Mouse (Mus musculus) midbrain, embryonic 16.5 days (tissue): ENCODE results near the gene Cyp20a1. TPM values are rescaled to one million over a fixed set of nuclear protein-coding genes. Genes with fewer than 3 reads are reported as not detected.

Experiments used
- ATAC-seq: fragments of 200-750 bp; cut with Nextera tagmentation; 2 replicates; pipeline ENCODE4 v1.8.0; 2017; ENCODE audit warnings: moderate TSS enrichment
- H3K27ac ChIP-seq: fragments of 300-500 bp; sonication (generic); 2 replicates; pipeline ENCODE4 v1.5.1; 2014; ENCODE audit warnings: mild to moderate bottlenecking, low read length, mixed read lengths
- H3K27me3 ChIP-seq: fragments of 300-500 bp; sonication (generic); 2 replicates; pipeline ENCODE4 v1.6.1; 2014; ENCODE audit warnings: low read depth, low read length, mixed read lengths; ENCODE audit not compliant: control insufficient read depth, insufficient read depth
- H3K36me3 ChIP-seq: fragments of 300-500 bp; sonication (generic); 2 replicates; pipeline ENCODE4 v1.6.1; 2014; ENCODE audit warnings: mild to moderate bottlenecking, low read length, moderate library complexity, mixed read lengths; ENCODE audit not compliant: control insufficient read depth, insufficient read depth
- H3K4me1 ChIP-seq: fragments of 300-500 bp; sonication (generic); 2 replicates; pipeline ENCODE4 v1.6.1; 2014; ENCODE audit warnings: mild to moderate bottlenecking, low read length, mixed read lengths; ENCODE audit not compliant: control insufficient read depth, insufficient read depth
- H3K4me2 ChIP-seq: fragments of 300-500 bp; sonication (generic); 2 replicates; pipeline ENCODE4 v1.6.1; 2014; ENCODE audit warnings: mild to moderate bottlenecking, low read length, mixed read lengths
- H3K4me3 ChIP-seq: fragments of 300-500 bp; sonication (generic); 2 replicates; pipeline ENCODE4 v1.5.1; 2014; ENCODE audit warnings: low read depth, mild to moderate bottlenecking, low read length, moderate library complexity, mixed read lengths
- H3K9ac ChIP-seq: fragments of 300-500 bp; sonication (generic); 2 replicates; pipeline ENCODE4 v1.6.1; 2014; ENCODE audit warnings: low read depth, low read length, mixed read lengths
- H3K9me3 ChIP-seq: fragments of 300-500 bp; sonication (generic); replicated peaks from 2 replicates; pipeline ENCODE4 v1.6.1; 2014; ENCODE audit warnings: mild to moderate bottlenecking, low read length, mixed read lengths; ENCODE audit not compliant: control insufficient read depth, poor library complexity, severe bottlenecking
- WGBS: fragments of 180-500 bp; shearing (Covaris S2); extraction: QIAGEN DNeasy Blood & Tissue Kit; methylation state at CpG from one replicate; pipeline ENCODE4 v1.1.7; 2014; 5-methylcytosine and 5-hydroxymethylcytosine counted together
- polyA plus RNA-seq: library from polyadenylated mRNA; unstranded; fragments of >200 nt; fragmentation: Nextera tagmentation; extraction: Ambion mirVana; gene quantifications from 2 replicates; pipeline ENCODE4 v1.2.1, GENCODE M21; 2015

The Cyp20a1 gene
- 7.3 and 10.5 TPM in 2 replicates for polyA plus RNA-seq

DNA sequence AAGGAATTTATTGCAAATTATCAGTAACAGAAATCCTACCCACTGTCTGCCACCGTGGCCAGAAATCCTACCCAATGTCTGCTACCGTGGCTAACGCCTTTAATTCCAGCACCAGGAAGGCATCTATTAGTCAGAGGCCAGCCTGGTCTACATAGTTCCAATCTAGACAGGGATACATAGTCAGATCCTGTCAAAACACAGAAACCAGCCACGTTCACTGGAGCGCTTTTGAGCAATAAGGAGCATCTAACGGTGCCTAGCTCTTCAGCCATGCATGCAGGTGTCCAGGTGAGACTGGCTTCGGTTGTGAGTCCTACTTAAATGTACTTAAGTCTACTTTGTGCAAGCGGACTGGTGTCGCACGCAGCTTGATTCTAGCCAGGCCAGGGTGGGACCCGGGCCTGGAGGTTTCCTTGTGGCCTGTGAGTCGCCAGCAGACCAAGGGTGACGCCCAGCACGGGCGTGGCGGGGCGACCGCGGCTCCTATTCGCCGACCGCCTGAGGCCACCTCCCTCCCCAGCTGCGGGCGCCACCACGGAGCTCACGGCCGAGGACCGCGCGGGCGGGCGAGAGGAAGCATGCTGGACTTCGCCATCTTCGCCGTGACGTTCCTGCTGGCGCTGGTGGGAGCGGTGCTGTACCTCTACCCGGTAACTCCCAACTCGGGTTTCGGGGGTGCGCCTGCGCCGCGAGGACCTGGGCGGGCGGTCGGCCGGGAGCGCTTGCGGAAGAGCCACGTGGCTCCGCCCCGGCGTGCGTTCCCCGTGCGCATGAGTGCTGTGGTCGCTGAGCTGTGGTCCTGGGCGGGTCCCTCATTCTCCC is at the start of gene Cyp20a1:
Cyp20a1 (plus strand) TSS at position 516 of the 822 bp plus-strand sequence.
- Histone ChIP-seq H3K4me3 (peak within 1 kb of the TSS; percentile 66), H3K36me3 (peaks cover 6% of the 10 kb centered on the region; the same call in 1 of the 2 replicates), H3K4me2 (peak within 1 kb of the TSS; percentile 82), H3K9ac (peak within 1 kb of the TSS; percentile 73), H3K4me1 (peaks cover 8% of the 10 kb centered on the region), H3K27me3 (no peaks in the 10 kb centered on the region), H3K9me3 (no peaks in the 10 kb centered on the region), H3K27ac (peak within 1 kb of the TSS; percentile 89)
- ATAC-seq, result peak; percentile 99
- 1% methylated on average over 56 of the region's 60 CpGs for WGBS

DNA sequence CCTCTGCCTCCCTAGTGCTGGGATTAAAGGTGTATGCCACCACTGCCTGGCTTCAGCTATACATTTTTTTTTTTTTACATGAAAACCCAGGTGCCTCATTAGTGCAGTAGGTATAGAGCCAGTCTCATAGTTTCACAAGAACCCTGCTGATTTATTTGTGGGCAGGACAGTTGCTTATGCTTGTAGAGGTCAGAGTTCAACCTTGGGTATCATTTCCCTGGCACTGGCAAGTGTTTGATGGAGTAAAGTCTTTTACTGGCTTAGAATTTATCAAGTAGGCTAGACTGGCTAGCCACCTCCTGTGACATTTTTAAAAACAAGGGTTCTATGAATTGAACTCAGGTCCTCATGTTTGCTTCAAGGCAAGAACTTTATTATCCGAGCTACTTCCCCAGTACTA is 49.2 kb upstream of the Cyp20a1 start:
- H3K9me3 ChIP-seq, result no peaks in the 10 kb centered on the region
- H3K4me2 ChIP-seq, result no peak overlapping the region
- 0 out of 2 replicates have a peak, but pooled peaks cover 8% of the 10 kb centered on the region for H3K36me3 ChIP-seq
- H3K4me3 ChIP-seq, result no peak overlapping the region
- WGBS, result 91% methylated on average over 1 of the region's 1 CpGs
- no peaks in the 10 kb centered on the region for H3K27me3 ChIP-seq
- no peak overlapping the region for H3K9ac ChIP-seq
- ATAC-seq, result no peak
- H3K4me1 ChIP-seq, result no peaks in the 10 kb centered on the region
- H3K27ac ChIP-seq, result no peak overlapping the region

DNA sequence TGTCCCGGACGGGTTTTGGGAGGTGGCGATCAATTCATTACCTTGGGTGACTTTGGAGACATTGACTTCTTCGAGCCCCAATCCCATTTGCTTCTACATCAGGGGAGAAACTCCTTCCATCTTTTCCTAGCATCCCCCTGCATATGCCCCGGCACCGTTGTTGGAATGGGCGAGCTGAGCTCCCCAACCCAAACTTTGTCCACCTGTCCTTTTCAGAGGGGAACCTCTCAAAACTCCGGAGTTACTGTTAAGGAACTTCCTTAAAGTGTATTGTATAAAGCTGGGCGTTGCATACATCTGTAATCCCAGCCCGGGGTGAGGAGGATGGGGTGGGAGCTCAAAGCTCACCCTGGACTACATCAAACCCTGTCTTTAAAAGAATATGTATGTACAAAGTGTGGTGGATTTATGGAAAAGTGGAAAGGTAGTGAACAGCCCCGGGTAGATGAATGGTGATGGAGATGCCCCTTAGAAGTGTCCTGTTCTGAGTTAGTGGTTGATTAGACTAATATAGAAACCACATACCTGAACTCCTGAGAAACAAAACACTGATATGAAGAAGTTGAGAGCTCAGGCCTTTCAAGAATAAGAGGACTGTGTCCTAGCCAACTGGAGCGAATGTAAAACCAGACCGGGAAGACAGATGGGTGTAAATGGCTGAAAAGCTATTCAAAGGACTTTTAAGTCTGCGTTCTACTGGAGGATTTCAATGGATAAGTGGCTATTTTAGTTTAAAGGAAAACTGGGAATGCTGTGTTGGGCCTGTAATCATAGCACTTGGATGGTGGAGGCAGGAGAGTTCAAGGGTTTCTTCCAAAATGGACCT is 720 bp downstream of the Cyp20a1 start:
- Histone ChIP-seq H3K9ac (peak overlapping the region; percentile 73), H3K27me3 (no peaks in the 10 kb centered on the region), H3K4me3 (peak overlapping the region; percentile 66), H3K4me1 (peaks cover 8% of the 10 kb centered on the region), H3K9me3 (no peaks in the 10 kb centered on the region), H3K36me3 (peaks cover 4% of the 10 kb centered on the region; the same call in 1 of the 2 replicates), H3K27ac (peak overlapping the region; percentile 89), H3K4me2 (peak overlapping the region; percentile 82)
- ATAC-seq, result peak; percentile 43; the same call in 1 of the 2 replicates
- WGBS, result 9% methylated on average over 14 of the region's 14 CpGs

DNA sequence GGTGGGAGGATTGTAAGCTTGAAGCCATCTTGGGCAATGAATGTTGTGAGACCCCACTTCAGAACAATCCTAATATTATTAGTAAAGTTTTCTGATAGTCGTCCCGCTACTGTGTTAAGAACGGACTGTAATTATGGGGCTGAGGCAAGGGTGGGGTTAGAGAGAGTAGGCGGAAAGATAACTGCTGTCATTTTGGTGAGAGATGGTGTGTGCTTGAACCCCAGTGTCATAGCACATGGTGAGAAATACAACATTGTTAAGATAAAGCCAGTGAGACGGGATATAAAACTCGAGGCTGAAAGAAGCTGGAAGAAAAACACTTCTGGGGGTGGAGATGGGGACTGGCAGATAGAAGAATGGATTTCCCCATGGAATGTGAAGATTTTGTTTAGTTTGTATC is 1.5 kb downstream of the Cyp20a1 start:
- Histone ChIP-seq H3K4me1 (peaks cover 8% of the 10 kb centered on the region), H3K27me3 (no peaks in the 10 kb centered on the region), H3K36me3 (no peaks in the 10 kb centered on the region), H3K4me3 (no peak overlapping the region), H3K9ac (no peak overlapping the region), H3K4me2 (no peak overlapping the region), H3K27ac (no peak overlapping the region), H3K9me3 (no peaks in the 10 kb centered on the region; the same call in 1 of the 2 replicates)
- 92% methylated on average over 6 of the region's 6 CpGs for whole genome bisulfite sequencing
- ATAC-seq, result no peak

DNA sequence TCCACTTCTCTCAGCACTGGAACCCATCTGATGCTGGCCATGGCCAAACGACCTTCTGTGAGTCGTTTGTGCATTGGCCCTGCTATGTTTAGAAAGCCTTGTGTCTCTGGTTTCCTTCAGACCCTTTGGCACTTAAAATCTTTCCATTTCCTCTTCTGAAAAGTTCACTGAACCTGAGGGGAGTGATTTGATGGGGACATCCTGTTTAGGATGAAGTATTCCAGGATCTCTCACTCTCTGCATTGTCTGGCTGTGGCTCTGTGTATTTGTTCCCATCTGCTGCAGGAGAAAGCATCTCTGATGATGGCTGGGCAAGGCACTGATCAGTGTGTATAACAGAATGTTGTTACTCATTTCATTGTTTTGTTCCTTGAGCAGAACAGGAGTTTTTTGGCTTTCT is 2.6 kb downstream of the Cyp20a1 start:
- H3K4me2 ChIP-seq, result no peak overlapping the region
- H3K27ac ChIP-seq, result no peak overlapping the region
- H3K4me1 ChIP-seq, result peaks cover 8% of the 10 kb centered on the region
- no peak overlapping the region for H3K4me3 ChIP-seq
- 87% methylated on average over 2 of the region's 2 CpGs for WGBS
- no peaks in the 10 kb centered on the region for H3K36me3 ChIP-seq
- no peaks in the 10 kb centered on the region for H3K27me3 ChIP-seq
- no peak overlapping the region for H3K9ac ChIP-seq
- H3K9me3 ChIP-seq, result no peaks in the 10 kb centered on the region; the same call in 1 of the 2 replicates
- ATAC-seq, result no peak

DNA sequence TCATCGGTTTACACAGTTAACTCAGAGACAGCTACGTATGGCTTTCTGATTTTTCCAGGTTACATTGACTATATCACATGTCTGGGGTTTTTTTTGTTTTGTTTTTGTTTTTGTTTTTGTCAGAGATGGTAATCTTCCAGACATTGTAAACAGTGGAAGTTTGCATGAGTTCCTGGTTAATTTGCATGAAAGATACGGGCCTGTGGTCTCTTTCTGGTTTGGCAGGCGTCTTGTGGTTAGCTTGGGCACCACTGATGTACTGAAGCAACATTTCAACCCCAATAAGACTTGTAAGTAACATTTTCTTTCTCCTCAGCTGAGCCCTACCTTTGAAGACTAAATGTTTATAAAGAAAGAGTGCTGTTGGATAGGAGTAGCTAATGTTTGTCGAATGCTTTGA is 9.7 kb downstream of the Cyp20a1 start:
- 93% methylated on average over 5 of the region's 5 CpGs for WGBS
- H3K9ac ChIP-seq, result no peak overlapping the region

DNA sequence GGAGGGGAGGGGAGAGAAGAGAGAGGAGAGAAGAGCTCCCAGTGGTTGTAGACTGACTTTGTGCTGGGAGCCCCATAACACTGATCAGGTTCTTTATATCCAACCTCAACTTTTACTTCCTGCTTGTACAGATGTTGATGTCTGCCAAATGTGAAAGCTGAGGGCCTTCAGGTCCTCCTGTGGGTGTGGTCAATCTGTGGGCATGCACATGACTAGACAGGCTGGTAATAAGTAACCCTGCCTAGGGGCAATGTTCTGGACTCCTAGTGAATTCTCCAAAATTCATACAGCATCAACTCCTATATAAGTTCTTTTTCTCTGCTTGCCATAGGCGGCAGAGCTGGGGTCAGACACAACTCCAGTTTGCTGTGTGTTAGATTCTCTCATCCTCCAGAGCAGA is 18.5 kb downstream of the Cyp20a1 start:
- Histone ChIP-seq H3K27me3 (no peaks in the 10 kb centered on the region), H3K4me3 (no peak overlapping the region), H3K4me2 (no peak overlapping the region), H3K36me3 (no peaks in the 10 kb centered on the region), H3K9ac (no peak overlapping the region), H3K4me1 (no peaks in the 10 kb centered on the region), H3K9me3 (no peaks in the 10 kb centered on the region), H3K27ac (no peak overlapping the region)
- WGBS, result 93% methylated on average over 1 of the region's 1 CpGs
- no peak for ATAC-seq

More for the DNA sequence above, 9.7 kb downstream of the Cyp20a1 start:
- no peaks in the 10 kb centered on the region for H3K36me3 ChIP-seq
- no peaks in the 10 kb centered on the region for H3K4me1 ChIP-seq
- H3K27ac ChIP-seq, result no peak overlapping the region
- no peak overlapping the region for H3K4me3 ChIP-seq
- no peaks in the 10 kb centered on the region for H3K27me3 ChIP-seq
- ATAC-seq, result no peak
- H3K9me3 ChIP-seq, result no peaks in the 10 kb centered on the region; the same call in 1 of the 2 replicates
- no peak overlapping the region for H3K4me2 ChIP-seq

DNA sequence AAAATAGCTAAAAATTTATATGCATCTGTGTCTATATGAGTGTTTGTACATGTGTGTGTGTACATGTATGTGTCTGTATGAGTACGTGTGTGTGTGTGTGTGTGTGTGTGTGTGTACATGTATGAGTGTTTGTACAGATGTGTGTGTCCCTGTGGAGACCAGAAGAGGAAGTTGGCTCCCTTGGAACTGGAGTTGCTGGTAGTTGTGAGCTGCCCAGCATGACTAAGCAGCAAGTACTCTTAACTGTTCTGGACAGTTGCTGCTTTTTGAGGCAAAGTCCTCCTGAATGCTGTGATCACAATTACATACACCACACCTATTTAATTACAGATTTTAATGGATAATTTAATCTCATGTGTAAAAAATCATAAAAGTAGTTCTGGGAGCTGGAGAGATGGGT is 33.4 kb downstream of the Cyp20a1 start:
- no peak for ATAC-seq
- Histone ChIP-seq H3K36me3 (peaks cover 4% of the 10 kb centered on the region; the same call in 1 of the 2 replicates), H3K4me3 (no peak overlapping the region), H3K9me3 (0 out of 2 replicates have a peak, but pooled peaks cover 3% of the 10 kb centered on the region), H3K9ac (no peak overlapping the region), H3K27me3 (no peaks in the 10 kb centered on the region), H3K4me1 (no peaks in the 10 kb centered on the region), H3K27ac (no peak overlapping the region), H3K4me2 (no peak overlapping the region)
- 95% methylated on average over 1 of the region's 1 CpGs for WGBS
